Mouse (Mus musculus) T-cell, adult 2 months (primary cell): ENCODE measurements around the gene Rc3h1.
"Not testable (repeated sequence)": the region's sequence is repeated elsewhere in the genome, so short reads cannot be mapped to it uniquely, and the experiment has no call there.

Source experiments
- DNase-seq: peaks from one replicate; pipeline ENCODE4 v3.0.0; 2022; ENCODE audit warnings: low spot score

Gene Rc3h1

DNA sequence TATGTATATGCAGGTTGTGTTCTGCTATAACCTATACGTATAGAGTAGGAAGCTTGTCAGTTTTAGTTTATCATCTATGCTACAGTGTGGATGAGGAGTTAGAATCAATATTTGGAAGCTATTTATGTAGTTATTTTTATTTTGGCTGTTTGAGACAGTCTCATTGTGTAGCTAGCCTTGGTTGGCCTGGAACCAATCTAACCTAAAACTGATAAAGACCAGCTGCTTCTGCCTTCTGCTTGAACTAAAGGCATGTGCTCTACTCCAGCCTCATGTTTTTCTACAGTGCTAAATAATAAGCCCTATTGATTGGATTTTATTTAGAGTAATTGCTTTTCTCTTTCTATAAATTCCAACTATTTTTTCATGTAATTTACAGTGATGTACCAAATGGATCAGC is 61.0 kb downstream of the Rc3h1 start:
- no peak for DNase-seq

GRCm38 (mm10) chr1:160968643-160969042 is 62.4 kb downstream of the Rc3h1 start:
- no peak for DNase-seq

DNA sequence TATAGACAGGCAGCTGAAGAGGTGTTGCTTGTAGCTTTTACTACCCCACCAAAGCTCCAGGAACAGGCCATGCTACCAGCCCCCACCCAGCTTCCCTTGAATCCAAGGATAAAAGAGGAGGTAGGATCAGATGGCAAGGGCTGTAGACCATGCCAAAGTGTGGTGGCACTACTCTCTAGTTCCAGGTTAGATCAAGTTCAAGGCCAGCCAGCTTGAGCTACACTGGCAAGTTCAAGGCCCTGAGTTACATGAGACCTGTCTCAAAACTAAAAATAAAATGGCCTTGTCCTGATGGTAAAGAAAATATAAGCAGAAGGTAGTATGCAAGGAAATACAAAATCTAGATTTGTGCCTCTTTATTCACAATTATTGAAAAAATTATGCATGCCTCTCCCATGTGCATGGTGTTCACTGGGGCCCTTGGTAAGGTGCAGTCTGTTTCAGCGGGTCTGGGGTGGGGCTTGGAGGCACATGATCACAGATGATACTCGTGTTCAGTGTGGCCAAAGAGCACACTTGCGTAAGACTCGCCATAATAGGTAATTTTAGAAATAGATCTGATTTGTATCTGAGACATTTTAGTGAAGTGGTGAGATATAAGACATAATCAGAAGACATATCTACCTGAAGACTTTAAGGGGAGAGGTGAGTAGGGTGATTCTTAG is 72.0 kb downstream of the Rc3h1 start, which contains the start of gene Serpinc1:
Gene Serpinc1, plus strand, starts transcription at position 515 of the 665 bp plus-strand sequence.
- DNase-seq = no peak

DNA sequence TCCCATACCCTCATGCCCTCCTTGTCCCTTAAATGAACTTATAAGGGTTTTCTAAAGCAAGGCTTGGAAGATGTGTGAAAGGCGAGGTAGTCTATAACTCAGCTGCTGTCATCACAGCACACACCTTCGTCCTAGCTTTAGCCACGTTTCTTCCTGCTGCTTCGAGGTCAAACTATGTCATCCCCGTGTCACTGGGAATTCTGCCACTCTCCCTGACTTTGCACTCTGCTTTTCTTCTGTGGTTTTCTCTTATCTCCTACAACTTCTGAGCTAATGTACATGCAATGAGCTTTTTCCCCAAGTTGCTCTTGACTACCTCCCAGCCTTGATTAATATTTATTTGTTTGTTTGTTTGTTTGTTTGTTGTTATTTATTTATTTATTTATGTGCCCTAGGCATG is 73.8 kb downstream of the Rc3h1 start:
- no peak for DNase-seq

DNA sequence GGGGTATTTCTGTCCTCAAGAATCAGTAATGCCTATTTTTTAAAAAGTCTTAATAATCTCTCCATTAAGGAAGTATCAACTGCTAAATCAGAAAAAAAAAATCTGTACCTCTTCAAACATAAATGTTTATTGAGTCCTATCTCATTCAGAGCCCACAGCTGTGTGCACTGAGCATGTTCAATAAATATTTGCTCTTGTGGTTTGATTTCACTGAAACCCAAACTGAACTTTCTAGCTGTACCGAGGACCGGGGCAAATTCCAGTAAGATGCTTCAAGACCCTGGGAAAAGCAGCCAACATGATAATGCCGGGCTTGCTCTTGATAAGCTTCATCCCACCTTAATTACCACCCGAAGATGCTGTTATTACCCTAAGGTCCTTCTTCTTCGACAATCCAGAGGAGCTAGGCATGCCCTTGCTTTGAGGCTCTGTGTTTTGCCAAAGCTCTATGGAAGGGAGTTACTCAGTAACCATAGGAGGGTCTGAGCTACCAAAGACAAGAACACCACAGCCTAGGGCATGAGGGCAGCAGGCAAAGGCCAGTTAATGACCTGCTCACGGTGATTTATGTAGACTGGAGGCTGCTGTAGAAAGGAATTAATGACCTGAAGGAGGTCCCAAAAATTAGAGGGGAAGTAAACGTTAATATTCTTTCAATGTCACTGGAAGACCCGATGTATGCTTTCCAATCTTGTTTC is 74.5 kb downstream of the Rc3h1 start:
- DNase-seq = no peak

DNA sequence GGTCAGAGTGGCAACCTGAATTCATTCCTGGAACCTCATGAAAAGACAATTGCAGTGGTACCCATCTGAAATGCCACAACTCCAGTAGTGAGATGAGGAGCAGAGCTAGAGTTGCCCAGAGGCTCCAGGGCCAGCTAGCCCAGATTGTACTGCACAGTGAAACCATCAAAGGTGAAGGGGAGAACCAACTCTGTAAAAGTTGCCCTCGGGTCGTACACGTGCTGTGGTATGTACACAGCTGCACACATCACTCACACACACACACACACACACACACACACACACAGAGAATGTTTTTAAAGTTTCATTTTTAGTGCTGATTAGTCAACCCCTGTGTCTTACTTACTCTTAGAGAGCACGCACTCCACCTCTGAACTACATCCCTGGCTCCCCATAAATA is 75.1 kb downstream of the Rc3h1 start:
- DNase-seq = no peak

DNA sequence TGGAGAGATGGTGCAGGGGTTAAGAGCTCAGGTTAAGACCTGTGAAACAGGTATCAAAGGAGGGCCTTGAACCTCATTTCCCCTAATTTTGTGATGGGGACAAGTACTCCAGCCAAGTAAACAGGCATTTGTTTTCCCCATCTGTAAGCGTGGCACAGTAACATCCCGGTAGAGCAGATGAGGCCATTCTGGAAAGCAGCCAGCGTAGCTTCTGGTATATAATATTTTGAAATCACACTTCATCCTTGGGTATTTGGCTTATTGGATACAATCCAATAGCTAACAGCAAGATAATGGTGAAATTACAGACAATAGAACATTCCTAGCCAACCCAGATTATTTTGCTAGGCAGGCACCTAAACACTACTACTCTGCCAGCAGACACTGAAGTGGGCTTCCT is 76.7 kb downstream of the Rc3h1 start:
- DNase-seq = no peak

DNA sequence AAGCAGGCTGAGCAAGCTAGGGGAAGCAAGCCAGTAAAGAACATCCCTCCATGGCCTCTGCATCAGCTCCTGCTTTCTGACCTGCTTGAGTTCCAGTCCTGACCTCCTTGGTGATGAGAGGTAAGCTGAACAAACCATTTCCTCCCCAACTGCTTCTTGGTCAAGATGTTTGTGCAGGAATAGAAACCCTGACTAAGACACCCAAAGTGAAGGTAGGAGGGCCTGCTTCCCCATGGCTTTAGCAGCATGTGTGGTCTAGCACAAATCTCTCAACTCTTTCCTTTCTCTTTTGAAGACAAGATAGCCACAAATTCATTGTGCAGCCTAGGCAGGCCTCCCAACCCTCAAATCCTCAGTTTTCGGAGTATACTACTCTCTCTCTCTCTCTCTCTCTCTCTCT is 78.5 kb downstream of the Rc3h1 start:
- not testable (repeated sequence) for DNase-seq

DNA sequence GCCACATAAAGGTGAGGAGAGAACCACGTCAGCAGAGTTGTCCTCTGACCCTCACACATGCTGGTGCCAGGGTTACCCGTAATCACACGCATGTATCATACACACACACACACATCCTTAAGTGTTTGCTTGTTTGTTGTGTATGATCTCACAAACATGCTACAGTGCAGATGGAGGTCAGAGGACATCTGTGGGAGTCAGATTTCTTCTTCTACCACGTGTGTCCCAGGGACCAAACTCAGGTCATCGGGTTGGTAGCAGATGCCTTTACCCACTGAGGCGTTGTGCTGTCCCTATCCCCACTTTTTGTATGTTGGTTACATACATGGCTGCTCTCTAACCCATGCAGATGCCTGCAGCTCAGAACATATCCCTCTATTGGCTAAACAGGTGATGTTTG is 79.3 kb downstream of the Rc3h1 start:
- no peak for DNase-seq

DNA sequence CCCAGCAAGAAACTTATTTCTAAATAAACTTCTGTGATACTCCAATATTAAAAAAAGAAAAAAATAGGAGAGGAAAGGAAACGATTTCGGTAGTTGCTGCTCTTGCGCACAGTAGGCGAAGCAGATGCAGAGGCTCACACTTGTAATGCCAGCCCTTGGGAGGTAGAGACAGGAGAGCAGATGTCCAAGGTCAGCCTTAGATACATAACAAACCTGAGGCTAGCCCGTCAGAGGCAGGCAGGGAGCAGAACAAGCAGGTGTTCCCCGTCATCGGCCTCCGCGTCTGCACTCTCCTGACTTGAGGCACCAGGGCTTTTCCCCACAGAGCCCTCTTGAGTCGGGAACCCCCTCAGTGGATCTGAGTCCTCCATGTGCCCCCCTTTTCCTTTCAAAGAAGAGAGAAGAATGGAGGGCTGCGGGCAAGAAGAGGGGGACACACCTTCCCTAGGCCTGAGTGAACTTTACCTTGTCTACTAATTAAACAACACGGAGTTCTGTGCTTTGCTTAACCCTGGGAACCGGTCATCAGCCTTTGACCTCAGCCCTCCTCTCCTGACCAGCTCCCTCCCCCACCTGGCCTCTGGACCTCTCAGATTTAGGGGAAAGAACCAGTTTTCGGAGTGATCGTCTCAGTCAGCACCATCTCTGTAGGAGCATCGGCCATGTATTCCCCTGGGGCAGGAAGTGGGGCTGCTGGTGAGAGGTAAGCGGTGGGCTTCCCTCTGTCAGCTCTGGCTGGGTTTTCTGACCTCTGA is 80.8 kb downstream of the Rc3h1 start:
- DNase-seq = no peak

- no peak for DNase-seq
These were observed 83.2 kb downstream of the Rc3h1 start for GRCm38 (mm10) chr1:160989395-160989794.

DNA sequence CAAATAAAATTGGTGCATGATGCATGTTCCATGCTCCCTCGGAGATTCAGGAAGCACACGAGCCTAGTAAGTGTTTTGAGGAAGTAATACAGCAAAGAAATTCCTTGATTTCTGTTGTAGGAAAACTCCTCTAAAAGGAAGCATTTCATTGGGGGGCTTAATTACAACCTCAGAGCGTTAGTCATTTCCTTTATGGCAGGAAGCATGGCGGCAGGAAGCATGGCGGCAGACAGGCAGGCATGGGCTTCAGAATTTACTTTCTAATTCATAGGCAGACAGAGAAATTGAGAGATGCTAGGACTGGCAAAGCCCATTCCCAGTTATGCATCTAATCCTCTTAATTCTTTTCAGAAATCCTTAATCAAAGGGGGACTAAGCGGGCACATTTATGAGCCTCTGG is 87.6 kb downstream of the Rc3h1 start:
- DNase-seq = no peak

DNA sequence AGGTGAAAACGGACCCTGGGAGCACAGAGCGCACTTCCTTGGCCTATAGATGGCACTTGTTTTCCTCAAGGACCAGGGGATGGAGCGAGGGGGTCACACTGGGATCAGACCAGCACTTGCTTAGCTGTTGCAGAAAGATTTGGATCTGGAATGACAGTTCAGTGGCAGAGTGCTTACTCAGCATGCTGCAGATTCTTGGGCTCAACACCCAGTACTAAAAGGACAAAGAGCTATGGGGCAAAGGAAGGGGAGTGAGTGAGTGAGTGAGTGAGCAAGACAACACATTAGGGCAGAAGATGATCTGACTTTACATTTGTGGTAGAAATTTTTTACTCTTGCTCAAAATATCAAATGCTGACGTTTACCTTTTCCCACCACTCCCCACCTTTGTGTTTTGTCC is 98.7 kb downstream of the Rc3h1 start:
- no peak for DNase-seq

DNA sequence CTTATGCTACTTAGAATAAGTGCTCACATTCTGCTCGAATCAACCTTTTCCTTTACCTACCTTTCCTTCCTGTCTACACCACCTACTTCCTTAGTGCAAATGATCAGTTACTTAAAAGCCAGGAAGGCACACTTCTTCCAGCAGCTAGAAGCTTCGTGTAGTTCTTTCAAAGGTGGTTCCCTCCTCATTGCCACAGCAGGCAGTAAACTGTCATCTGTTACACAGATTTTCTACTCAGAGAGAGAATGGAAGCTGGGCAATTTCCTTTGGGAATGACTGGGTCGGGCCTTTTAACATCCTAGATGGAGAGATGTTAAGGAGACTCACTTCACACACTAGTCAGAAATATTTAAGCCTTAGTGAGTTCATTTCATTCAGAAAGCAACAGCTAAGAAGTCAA is 99.3 kb downstream of the Rc3h1 start:
- DNase-seq = no peak

DNA sequence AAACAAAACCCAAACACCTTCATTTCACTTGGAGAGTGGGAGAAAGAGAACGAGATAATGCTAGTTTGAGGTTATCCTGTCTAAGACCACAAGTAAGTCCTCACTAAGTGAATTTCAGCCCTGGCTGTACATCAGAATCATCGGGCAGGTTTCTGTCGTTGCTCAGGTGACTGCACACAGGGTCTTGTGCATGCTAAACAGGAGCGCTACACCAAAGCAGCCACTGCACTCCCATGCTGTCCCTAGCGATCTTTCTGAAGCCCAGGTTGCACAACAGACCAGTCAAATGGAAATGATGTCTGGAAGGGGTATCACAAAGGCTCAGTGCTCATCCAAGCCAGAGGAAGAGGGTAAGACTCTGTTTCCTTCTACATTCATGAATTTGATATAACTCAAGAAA is 100.3 kb downstream of the Rc3h1 start:
- no peak for DNase-seq

DNA sequence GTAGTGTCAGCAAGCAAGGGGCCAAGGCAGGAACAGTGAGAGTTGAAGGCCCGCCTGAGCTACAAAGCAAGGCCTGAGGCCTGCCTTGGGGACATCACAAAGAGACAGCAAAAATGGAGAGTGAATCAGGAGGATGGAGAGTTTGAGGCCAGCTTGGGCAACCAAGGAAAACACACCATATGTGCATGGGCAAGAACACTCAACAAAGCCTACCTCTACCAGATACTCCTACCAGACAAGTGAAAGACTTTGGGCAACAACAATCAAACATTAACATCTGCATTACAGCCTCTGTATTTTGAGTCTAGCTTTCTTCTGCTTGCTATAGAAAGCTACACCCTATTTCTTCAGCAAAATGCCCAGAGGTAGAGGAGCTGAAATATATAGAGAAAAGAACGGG is 101.8 kb downstream of the Rc3h1 start:
- no peak for DNase-seq

DNA sequence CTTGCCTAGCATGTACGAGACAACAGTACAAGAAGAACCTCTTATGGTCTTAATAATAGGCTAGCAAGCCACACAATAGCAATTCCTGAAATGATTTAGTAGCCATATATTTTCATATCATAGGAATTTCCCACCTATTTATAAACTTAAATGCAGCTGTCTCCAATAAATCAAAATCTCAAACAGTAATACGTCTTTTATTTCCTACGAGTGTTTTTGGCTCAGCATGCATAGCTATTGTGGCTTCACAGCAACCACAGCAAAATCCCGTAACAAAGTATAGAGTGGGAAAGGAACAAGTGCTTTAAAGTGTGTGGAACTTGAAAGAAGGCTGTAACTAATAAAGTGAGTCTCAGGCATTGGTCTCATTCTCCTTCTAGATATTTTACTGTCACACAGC is 104.2 kb downstream of the Rc3h1 start:
- no peak for DNase-seq

DNA sequence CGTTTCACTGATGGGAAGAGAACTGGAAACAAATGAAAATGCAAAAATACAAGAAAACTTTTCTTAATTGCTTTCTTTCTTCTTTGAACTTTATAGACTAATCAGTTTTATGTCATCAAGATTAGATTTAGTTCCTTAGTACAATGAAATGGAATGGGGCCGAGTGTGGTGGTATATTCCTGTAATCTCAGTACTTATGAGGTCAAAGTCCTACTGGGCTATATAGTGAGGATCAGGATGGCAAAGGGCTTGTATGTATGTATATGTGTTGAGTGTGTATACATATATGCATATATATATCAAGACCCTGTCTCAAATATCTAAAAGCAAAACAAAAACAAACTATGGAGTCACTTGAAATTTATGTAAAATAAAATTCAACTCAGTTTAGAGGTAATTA is 110.2 kb downstream of the Rc3h1 start:
- no peak for DNase-seq

- DNase-seq = no peak
These were observed 113.8 kb downstream of the Rc3h1 start for GRCm38 (mm10) chr1:161020051-161020450.
